Mouse (Mus musculus) naive thymus-derived CD4-positive, alpha-beta T cell, adult 2 months (primary cell): ENCODE measurements at regions not wholly inside any gene's neighbourhood (a gene's known extent, or its start where the extent isn't known, plus 50 kb on each side); places are given as distances from the start of the nearest gene placed in this dataset.

Source experiments
- DNase-seq: peaks from one replicate; pipeline ENCODE4 v3.0.0-alpha.2; 2011; ENCODE audit warnings: low read depth

DNA sequence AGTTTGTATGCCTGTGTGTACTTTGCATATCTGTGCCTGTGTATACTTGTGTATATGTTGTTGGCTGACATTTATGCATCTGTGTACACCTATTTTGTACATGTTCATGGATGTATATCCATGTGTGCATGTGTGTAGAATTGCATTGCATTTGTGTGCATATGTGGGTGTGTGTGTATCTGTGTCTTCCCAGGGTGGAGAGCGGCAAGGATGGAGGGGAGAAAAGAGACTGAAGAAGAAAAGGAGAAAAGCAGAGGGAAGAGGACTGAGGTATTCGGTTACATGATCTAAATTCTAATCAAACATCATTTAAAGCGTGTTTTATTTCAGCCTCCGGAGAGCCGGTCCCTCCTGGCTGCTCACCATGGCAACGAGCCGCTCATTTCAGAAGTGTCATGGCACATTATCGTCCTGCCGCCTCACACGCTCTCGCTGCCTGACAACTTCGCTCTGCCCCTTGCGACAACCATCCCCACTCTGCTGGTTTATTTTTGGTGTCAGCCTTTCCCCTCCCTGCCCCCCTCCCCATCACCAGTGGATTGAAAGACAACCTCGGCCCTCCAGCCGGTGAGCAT, 58.6 kb downstream of the Mrm1 start:
- no peak for DNase-seq

GRCm38 (mm10) chr11:84759478-84759986, 59.8 kb downstream of the Mrm1 start:
- no peak for DNase-seq

GRCm38 (mm10) chr11:84752007-84752406, 67.3 kb downstream of the Mrm1 start:
- peak; percentile 14 for DNase-seq

- no peak for DNase-seq
Measured at GRCm38 (mm10) chr11:84749490-84750349, 69.6 kb downstream of the Mrm1 start.

DNA sequence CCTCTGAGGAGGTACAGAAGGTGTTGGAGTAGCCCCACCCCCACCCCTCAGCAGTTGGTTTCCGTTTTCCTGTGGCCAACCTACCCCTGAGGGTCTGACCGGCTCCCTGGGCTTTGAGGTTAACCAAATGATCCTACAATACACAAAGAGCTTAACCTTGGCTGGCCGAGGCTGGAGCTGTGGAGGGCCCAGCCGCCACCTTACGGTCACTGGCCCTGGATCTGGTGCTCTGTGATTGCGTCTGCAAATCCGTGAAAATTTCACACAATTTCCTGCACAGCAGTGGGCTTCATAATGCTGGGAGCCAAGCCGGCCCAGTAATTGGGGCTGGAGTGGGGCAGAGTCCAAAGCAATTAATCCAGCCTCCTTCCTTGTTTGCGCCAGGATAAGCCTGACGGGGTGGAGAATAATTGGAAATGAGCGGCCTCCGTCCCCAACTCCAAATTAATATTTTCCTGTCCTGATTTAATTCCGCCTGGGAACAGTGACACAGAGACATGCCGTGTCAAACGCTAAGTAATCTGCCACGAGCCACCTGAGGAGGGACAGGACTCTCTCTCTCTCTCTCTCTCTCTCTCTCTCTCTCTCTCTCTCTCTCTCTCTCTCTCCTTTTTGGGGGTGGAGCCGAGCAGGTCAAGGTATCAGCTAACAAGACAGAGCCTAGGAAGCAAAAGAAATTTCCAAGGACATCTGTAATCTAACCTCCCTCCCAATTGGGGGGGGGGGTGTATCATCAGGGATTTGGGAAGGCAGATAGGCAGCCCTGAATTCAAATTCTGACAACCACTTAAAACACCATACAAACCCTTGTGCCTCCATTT, 80.3 kb downstream of the Mrm1 start:
- no peak for DNase-seq

GRCm38 (mm10) chr11:84738128-84738527, 81.2 kb downstream of the Mrm1 start:
- no peak for DNase-seq

DNA sequence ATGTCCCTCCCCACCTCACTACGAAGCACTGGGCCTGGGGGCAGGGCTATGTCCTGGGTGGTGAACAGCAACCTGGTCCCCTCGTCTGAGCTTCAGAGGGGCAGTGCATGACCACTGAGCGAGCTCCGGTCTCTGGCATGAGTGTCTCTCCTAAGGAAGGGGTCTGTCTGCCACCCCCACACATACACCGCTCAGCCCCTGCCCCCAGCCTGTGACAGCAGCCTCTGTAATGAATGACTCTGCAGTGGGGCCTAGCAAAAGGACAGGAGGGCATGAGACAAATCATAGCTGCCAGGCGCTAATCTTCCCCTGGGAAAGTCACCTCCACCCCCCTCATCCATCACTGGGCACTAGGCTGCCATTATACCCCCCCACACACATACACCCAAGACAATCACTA, 87.4 kb downstream of the Mrm1 start:
- DNase-seq = no peak

DNA sequence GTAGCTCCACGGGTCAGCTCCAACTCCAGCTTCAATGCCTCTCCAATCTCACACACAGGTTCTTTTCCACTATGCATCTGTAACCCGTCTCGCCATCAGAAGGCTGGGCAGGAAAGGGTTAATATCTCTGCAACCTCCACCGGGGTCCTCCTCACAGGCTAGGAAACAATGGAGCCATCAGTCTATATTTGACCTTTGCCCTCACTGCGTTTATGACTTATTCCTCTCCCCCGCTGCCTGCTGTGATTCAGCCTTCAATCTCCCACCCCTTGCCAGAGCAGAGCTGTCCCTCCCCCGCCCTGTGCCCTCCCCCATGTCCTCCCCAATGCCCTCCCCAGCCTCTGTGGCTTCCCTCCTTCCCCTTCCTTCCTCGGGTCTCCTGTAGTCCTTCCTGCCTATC, 89.1 kb downstream of the Mrm1 start:
- no peak for DNase-seq

DNA sequence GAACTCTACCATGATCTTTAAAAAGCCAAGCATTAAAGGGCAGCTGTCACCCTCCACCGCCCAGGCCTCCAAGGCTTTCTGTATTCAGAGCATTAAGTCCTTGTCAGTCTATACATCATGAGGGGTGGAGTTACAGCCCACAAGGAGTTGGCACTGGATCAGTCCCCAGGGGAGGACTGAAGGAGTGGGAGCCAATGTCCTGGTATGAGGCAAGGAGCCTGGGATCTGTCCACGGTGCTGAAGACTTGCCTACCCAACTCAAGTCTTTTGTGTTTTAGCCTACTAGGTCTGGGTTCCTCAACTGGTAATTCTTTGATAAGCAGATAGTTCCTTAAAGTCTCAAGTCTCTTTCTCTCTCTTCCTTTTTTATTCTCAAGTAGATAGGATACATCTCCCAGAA, 90.1 kb downstream of the Mrm1 start:
- no peak for DNase-seq

DNA sequence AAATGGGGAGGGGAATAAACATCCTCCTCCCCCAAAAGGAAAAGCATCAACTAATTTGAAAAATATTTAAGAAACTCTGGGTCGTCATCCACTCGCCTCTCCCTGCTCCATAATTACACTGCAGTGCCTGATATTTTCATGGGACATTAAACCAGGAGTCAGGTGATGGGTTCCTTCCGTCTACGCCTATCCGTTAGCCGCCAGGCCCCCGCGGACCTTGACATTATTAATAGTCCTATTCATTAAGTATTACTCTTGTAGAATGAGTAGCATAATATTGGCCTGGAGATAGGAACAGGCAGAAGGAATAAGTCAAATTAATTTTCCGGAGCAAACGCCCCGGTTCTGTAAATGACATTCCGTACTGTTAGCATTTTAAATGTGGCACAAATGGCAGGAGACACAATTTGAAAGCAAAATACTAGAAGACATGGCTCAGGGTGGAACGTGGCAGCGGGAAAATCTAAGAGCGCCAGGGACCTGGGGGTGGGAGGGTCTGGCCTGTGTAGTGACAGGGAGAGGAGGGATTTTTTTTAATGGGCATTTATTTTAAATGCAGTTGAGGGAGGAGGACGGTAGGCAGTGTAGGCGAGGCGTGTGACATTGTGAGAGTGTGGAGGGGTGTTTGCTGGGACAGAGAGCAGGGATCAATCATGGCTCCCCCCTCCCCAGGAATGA, 93.2 kb downstream of the Mrm1 start:
- DNase-seq = no peak

GRCm38 (mm10) chr11:84725177-84725792, 94.0 kb downstream of the Mrm1 start:
- no peak for DNase-seq

GRCm38 (mm10) chr11:84724080-84724479, 95.2 kb downstream of the Mrm1 start:
- DNase-seq = no peak

- no peak for DNase-seq
Measured at GRCm38 (mm10) chr11:84722658-84723201, 96.6 kb downstream of the Mrm1 start.

- peak; percentile 8 for DNase-seq
Measured at GRCm38 (mm10) chr11:84721979-84722378, 97.3 kb downstream of the Mrm1 start.

DNA sequence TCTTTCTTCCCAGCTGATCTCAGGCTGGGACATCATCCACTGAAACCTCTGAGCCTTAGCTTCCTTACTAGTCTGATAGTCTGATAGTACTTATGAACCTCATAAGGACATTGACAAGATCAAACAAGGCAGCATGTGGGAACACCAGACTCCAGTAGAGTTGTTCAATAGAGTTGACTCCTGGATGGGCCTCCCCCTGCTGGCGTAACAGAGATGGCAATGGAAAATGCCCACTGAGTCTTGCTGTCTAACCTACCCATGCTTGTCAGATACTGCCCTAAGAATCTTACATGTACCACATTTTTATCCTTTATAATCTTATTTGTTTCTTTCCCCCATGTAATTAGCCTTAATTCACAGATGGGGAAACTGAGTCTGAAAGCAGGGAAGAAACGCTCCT, 98.2 kb downstream of the Mrm1 start:
- no peak for DNase-seq

DNA sequence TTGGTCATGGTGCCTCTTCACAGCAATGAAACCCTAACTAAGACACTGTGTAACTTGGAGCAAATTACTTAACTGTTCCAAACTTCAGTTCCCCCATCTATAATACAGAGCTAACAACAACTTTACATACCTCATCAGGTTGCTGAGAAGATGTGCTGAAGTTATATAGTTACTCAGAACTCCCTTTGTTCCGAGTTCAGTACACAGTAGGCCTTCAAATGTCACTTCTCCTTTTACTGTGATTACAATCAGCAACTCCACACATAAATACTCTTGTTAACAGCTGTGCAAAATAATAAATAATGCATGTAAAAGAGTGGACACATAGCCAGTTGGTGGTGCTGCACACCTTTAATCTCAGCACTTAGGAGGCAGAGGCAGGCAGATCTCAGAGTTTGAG, 99.5 kb downstream of the Mrm1 start:
- DNase-seq = no peak

GRCm38 (mm10) chr11:84712731-84713130, 106.6 kb downstream of the Mrm1 start:
- DNase-seq = no peak

DNA sequence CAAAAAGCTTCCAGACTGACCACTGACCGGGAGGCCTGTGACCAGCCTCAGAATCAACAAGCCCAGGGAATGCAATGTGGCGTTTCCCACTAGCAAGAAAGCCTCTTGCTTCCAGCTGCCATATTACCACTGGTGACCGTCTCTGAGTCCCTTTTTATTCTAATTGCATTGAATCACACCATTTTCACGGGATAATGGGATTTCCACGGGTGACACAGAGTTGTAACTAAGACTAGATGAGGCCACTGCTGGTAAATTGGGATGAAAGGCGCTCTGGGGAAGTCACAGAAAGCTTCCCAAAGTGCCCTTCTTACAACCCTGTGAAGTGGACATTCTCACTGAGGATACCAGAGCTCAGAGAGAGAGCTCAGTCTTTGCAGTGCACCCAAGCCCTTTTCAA, 107.4 kb downstream of the Mrm1 start:
- DNase-seq = no peak

DNA sequence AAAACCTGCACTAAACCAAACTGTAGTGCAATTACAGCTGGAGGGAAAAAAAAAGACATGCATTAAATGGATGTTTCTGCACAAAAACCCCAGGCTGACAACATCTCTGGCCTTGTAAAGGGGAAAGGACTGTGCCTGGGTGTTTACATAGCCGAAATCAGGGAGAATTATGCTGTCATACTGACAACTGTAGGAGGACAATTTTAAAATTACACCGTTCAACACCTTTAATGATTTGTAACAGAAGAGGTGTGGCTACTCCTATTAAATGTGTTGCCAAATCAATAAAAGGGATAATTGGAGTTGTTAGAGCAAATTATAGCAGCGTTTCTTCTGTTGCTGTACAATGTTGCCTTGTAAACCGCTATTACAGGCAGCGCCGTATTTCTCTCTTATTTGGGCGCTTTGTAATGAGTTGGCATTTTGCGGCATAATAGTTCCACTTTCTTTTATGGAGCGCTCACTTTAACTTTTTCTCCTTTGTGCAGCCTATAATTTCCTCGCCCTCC, 111.0 kb downstream of the Mrm1 start:
- no peak for DNase-seq

- no peak for DNase-seq
Measured at GRCm38 (mm10) chr11:84707772-84708171, 111.5 kb downstream of the Mrm1 start.

DNA sequence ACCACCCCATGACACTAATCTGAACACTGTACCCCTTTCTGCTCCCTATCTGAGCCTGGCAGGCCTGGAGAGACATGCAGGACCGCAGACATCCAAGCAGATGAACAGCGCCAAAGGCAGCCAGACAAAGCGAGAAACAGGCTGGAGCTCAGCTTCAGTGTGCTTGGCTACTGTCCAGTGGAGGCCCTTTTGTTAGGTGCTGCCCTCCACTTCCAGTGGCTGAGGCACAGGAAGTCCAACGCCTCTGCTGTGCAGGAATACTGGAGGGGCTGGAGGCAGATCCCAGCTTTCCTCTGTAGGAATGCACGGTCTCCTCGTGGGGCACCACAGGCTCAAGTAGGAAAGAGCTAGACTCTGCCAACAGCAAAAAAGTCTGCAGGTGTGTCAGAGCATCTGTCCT, 112.6 kb downstream of the Mrm1 start:
- no peak for DNase-seq
